Mouse (Mus musculus) lung, postnatal 0 days (tissue): ENCODE results near the gene Heatr6.

Experiments
- CTCF ChIP-seq: IDR thresholded peaks from 2 replicates; pipeline ENCODE4 v1.5.1; 2016; ENCODE audit warnings: antibody characterized with exemption, mild to moderate bottlenecking
- EP300 ChIP-seq: IDR thresholded peaks from 2 replicates; pipeline ENCODE4 v1.6.1; 2016; ENCODE audit warnings: antibody characterized with exemption, mild to moderate bottlenecking, control low read depth

GRCm38 (mm10) chr11:83731116-83731515 lies 22.4 kb upstream of the Heatr6 start:
- TF ChIP-seq CTCF (no peak), EP300 (no peak)
